Mouse (Mus musculus) heart, postnatal 36 days (tissue): ENCODE results near the gene Ski. TPM values are rescaled to one million over a fixed set of nuclear protein-coding genes. Genes with fewer than 3 reads are reported as not detected.
A peak's percentile ranks its signal among the peaks of the same experiment; 100 is the strongest.

ENCODE experiments used
- DNase-seq, 2 experiments: peaks; one replicate each; pipeline ENCODE4 v3.0.0; 2021 to 2022
- intact Hi-C: fragments of 180-260 bp; cut with DNase I; formaldehyde crosslinking; loops from one replicate; pipeline ENCODE4 v1.15.1; 2025
- total RNA-seq, 2 experiments: library from RNA; stranded (reverse); gene quantifications; 2 replicates each; pipeline ENCODE4 v1.2.3; 2021

Gene Ski
- total RNA-seq, 2 experiments from 2014 or later = 53.3 to 56.8 TPM

GRCm38 (mm10) chr4:155158543-155158917, 63.9 kb downstream of the Ski start:
- intact Hi-C loops = no loop called here
- no peak for DNase-seq

GRCm38 (mm10) chr4:155157871-155158542, 64.4 kb downstream of the Ski start:
- no peak for DNase-seq
- intact Hi-C loops = no loop called here

- no peak for DNase-seq
- intact Hi-C loops = no loop called here
These were observed 65.7 kb downstream of the Ski start for GRCm38 (mm10) chr4:155156734-155157133.

- intact Hi-C loops = no loop called here
- DNase-seq = peak in 1 of 2 experiments; percentile 55
These were observed 67.4 kb downstream of the Ski start for GRCm38 (mm10) chr4:155154986-155155385.

- intact Hi-C loops = no loop called here
These were observed 68.9 kb downstream of the Ski start for GRCm38 (mm10) chr4:155153389-155154072.

GRCm38 (mm10) chr4:155152476-155152875, 69.9 kb downstream of the Ski start:
- DNase-seq = no peak
- intact Hi-C loops = no loop called here

More at GRCm38 (mm10) chr4:155153389-155154072, 68.9 kb downstream of the Ski start:
- DNase-seq = no peak

GRCm38 (mm10) chr4:155151845-155152244, 70.5 kb downstream of the Ski start:
- DNase-seq = no peak
- intact Hi-C loops = loop anchor here (2.0 kb wide), 1 partner anchor 69 kb away; no protein-coding TSS in a partner anchor

- intact Hi-C loops = loop anchor here (2.0 kb wide), 1 partner anchor 69 kb away; no protein-coding TSS in a partner anchor
- no peak for DNase-seq
These were observed 71.1 kb downstream of the Ski start for GRCm38 (mm10) chr4:155151221-155151788.

- intact Hi-C loops = loop anchor here (1.0 to 2.0 kb wide), 3 partner anchors 14 to 70 kb away; no protein-coding TSS in a partner anchor
- peak; percentile 89 to 93 for DNase-seq
These were observed 71.9 kb downstream of the Ski start for GRCm38 (mm10) chr4:155150276-155151113.

GRCm38 (mm10) chr4:155149941-155150275, 72.5 kb downstream of the Ski start:
- no peak for DNase-seq
- intact Hi-C loops = loop anchor here (1.0 to 2.0 kb wide), 3 partner anchors 14 to 71 kb away; no protein-coding TSS in a partner anchor

- peak; percentile 66 to 71 for DNase-seq
- intact Hi-C loops = no loop called here
These were observed 73.3 kb downstream of the Ski start for GRCm38 (mm10) chr4:155148910-155149698.

GRCm38 (mm10) chr4:155148453-155148852, 73.9 kb downstream of the Ski start:
- intact Hi-C loops = no loop called here
- DNase-seq = no peak

- DNase-seq = no peak
- intact Hi-C loops = no loop called here
These were observed 76.1 kb downstream of the Ski start for GRCm38 (mm10) chr4:155146107-155146823.

- intact Hi-C loops = no loop called here
- no peak for DNase-seq
These were observed 77.7 kb downstream of the Ski start for GRCm38 (mm10) chr4:155144548-155145180.

GRCm38 (mm10) chr4:155143871-155144502, 78.4 kb downstream of the Ski start:
- peak; percentile 77 to 82 for DNase-seq
- intact Hi-C loops = no loop called here

GRCm38 (mm10) chr4:155143411-155143810, 79.0 kb downstream of the Ski start:
- intact Hi-C loops = no loop called here
- DNase-seq = no peak

- DNase-seq = no peak
- intact Hi-C loops = no loop called here
These were observed 79.6 kb downstream of the Ski start for GRCm38 (mm10) chr4:155142836-155143235.

GRCm38 (mm10) chr4:155140795-155141265, 81.6 kb downstream of the Ski start:
- intact Hi-C loops = no loop called here
- DNase-seq = peak; percentile 75 to 83
